Mouse (Mus musculus) neural tube, embryonic 11.5 days (tissue): ENCODE results near the gene Sstr3. TPM values are rescaled to one million over a fixed set of nuclear protein-coding genes. Genes with fewer than 3 reads are reported as not detected.

Experiments
- ATAC-seq: fragments of 200-750 bp; cut with Nextera tagmentation; 2 replicates; pipeline ENCODE4 v1.8.0; 2017; ENCODE audit warnings: moderate number of reproducible peaks, mild to moderate bottlenecking, moderate TSS enrichment, moderate library complexity; ENCODE audit not compliant: insufficient read depth, low FRiP score, low TSS enrichment
- DNase-seq: peaks from one replicate; pipeline ENCODE4 v3.0.0-alpha.2; 2015; ENCODE audit warnings: low spot score
- H3K27ac ChIP-seq: fragments of 300-500 bp; sonication (generic); 2 replicates; pipeline ENCODE4 v1.5.1; 2014; ENCODE audit warnings: low read depth, mild to moderate bottlenecking, low read length
- H3K27me3 ChIP-seq: fragments of 300-500 bp; sonication (generic); 2 replicates; pipeline ENCODE4 v1.6.1; 2014; ENCODE audit warnings: mild to moderate bottlenecking, low read length, mixed read lengths; ENCODE audit not compliant: control insufficient read depth, insufficient read depth
- H3K36me3 ChIP-seq: fragments of 300-500 bp; sonication (generic); 2 replicates; pipeline ENCODE4 v1.6.1; 2014; ENCODE audit warnings: mild to moderate bottlenecking, low read length, moderate library complexity, mixed read lengths; ENCODE audit not compliant: control insufficient read depth, insufficient read depth
- H3K4me1 ChIP-seq: fragments of 300-500 bp; sonication (generic); 2 replicates; pipeline ENCODE4 v1.6.1; 2014; ENCODE audit warnings: low read length, mixed read lengths; ENCODE audit not compliant: control insufficient read depth, insufficient read depth
- H3K4me2 ChIP-seq: fragments of 300-500 bp; sonication (generic); 2 replicates; pipeline ENCODE4 v1.6.1; 2014; ENCODE audit warnings: low read depth, mild to moderate bottlenecking, moderate library complexity
- H3K4me3 ChIP-seq: fragments of 300-500 bp; sonication (generic); 2 replicates; pipeline ENCODE4 v1.5.1; 2014; ENCODE audit warnings: low read depth, low read length
- H3K9ac ChIP-seq: fragments of 300-500 bp; sonication (generic); 2 replicates; pipeline ENCODE4 v1.6.1; 2014; ENCODE audit warnings: mild to moderate bottlenecking, low read length
- H3K9me3 ChIP-seq: fragments of 300-500 bp; sonication (generic); 2 replicates; pipeline ENCODE4 v1.6.1; 2016; ENCODE audit warnings: low read length; ENCODE audit not compliant: control insufficient read depth
- WGBS: fragments of 180-500 bp; shearing (Covaris S2); extraction: QIAGEN DNeasy Blood & Tissue Kit; methylation state at CpG from one replicate; pipeline ENCODE4 v1.1.7; 2014; 5-methylcytosine and 5-hydroxymethylcytosine counted together
- polyA plus RNA-seq: library from polyadenylated mRNA; unstranded; fragments of >200 nt; fragmentation: Nextera tagmentation; extraction: Ambion mirVana; gene quantifications from 2 replicates; pipeline ENCODE4 v1.2.1, GENCODE M21; 2014

The Sstr3 gene
- polyA plus RNA-seq, 1 experiment from 2014 or later: 0.38 TPM

DNA sequence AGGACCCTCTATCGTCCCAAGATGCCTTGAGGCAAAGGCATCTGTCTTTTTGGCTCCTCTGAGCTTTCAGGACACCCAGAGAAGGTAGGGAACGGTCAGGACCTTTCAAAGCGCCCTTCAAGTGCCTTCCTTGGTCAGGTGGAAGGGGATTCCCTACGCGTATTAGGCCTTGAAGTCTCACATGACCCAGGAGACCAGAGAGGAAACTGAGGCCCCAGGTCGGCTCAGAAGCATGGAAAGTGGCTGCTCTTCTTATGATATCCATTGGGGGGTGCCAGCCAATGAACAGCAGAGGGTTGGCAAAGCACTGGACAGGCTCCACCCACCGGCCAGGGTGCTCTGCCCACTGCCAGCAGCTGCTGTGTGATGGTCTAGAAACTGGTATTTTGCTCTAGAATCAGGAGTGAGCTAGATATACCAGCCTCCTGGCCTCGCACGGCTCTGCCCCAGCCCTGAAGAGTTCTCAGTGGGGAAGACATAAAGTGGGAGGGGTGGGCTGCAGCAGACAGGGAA lies 23.2 kb upstream of the Sstr3 start:
- H3K27ac ChIP-seq: no peak overlapping the region
- WGBS: 70% methylated on average over 9 of the region's 9 CpGs
- DNase-seq (no peak), ATAC-seq (no peak)
- no peak overlapping the region for H3K4me2 ChIP-seq
- no peak overlapping the region for H3K4me3 ChIP-seq
- H3K27me3 ChIP-seq: no peaks in the 10 kb centered on the region
- no peaks in the 10 kb centered on the region for H3K9me3 ChIP-seq
- H3K36me3 ChIP-seq: no peaks in the 10 kb centered on the region
- H3K9ac ChIP-seq: no peak overlapping the region
- no peaks in the 10 kb centered on the region for H3K4me1 ChIP-seq

DNA sequence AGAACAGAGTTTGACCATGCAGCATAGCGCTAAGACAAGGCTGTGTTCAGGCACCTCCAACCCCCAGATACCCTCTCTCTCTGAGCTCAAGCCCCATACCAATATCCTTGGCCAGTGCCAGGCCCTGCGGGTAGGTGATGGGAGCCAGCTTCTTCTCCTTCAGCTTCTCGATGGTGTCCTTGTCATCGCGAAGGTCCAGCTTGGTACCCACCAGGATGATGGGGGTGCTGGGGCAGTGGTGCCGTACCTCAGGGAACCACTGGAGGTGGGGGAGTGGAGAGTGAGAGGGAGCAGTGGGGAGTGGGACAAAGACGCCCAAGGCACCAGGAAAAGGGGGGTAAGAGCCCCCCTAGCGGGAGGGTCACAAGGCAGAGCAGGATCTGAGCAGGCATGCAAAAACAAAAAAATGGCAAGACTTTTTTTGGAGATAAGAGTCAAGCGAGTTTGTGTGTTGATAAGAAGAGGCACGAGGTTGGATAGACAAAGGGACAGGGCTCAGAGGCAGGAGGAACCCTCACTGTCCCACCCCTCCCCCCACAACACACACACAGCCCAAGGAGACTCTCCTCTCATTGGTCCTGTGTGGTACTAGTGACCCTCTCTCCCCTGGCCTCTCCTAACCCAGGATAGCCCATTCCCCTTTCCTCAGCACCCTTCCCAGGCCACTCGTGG lies 20.4 kb upstream of the Sstr3 start:
- H3K27me3 ChIP-seq: no peaks in the 10 kb centered on the region
- ATAC-seq (no peak), DNase-seq (no peak)
- H3K4me3 ChIP-seq: no peak overlapping the region
- H3K36me3 ChIP-seq: no peaks in the 10 kb centered on the region
- no peak overlapping the region for H3K4me2 ChIP-seq
- H3K27ac ChIP-seq: no peak overlapping the region
- H3K9ac ChIP-seq: no peak overlapping the region
- H3K4me1 ChIP-seq: no peaks in the 10 kb centered on the region
- WGBS: 76% methylated on average over 11 of the region's 11 CpGs
- H3K9me3 ChIP-seq: no peaks in the 10 kb centered on the region

DNA sequence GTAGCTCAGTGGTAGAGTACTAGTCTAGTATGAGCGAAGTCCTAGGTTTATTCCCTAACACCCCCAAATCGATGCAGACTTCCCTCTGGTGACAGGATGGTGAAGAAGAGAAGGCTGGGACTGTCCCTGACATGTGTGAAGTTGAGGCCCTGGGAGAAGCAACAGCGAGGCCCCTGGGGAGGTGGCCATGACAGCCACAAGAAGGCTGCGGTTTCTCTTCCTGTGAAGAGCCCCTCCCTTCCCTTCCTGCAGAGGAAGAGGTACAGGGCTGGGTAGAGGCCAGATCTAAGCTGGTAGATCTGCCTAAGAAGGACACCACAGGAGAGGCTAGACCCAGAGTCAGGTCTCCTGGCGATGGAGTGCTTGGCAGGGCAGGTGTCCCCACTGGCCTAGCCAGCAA lies 19.5 kb upstream of the Sstr3 start:
- WGBS: 89% methylated on average over 4 of the region's 5 CpGs
- Histone ChIP-seq H3K4me2 (no peak overlapping the region), H3K4me3 (no peak overlapping the region), H3K4me1 (no peaks in the 10 kb centered on the region), H3K27ac (no peak overlapping the region), H3K27me3 (no peaks in the 10 kb centered on the region), H3K9ac (no peak overlapping the region), H3K9me3 (no peaks in the 10 kb centered on the region), H3K36me3 (no peaks in the 10 kb centered on the region)
- no peak for DNase-seq
- no peak for ATAC-seq

DNA sequence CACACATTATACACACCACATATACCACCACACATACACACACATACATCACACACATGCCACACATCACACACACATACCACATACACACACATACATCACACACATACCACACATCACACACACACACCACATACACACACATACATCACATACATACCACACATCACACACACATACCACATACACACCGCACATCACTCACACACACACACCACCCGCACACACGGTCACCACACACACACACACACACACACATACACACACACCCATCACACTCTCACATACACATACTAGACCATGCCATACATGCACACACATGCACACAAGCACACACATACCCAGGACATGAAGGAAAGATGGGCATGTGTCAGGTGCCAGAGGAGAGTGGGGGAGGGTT lies 18.9 kb upstream of the Sstr3 start:
- Histone ChIP-seq H3K9ac (no peak overlapping the region), H3K4me1 (no peaks in the 10 kb centered on the region), H3K36me3 (no peaks in the 10 kb centered on the region), H3K4me3 (no peak overlapping the region), H3K9me3 (no peaks in the 10 kb centered on the region), H3K27ac (no peak overlapping the region), H3K4me2 (no peak overlapping the region), H3K27me3 (no peaks in the 10 kb centered on the region)
- DNase-seq (no peak), ATAC-seq (no peak)
- 90% methylated on average over 3 of the region's 3 CpGs for WGBS

DNA sequence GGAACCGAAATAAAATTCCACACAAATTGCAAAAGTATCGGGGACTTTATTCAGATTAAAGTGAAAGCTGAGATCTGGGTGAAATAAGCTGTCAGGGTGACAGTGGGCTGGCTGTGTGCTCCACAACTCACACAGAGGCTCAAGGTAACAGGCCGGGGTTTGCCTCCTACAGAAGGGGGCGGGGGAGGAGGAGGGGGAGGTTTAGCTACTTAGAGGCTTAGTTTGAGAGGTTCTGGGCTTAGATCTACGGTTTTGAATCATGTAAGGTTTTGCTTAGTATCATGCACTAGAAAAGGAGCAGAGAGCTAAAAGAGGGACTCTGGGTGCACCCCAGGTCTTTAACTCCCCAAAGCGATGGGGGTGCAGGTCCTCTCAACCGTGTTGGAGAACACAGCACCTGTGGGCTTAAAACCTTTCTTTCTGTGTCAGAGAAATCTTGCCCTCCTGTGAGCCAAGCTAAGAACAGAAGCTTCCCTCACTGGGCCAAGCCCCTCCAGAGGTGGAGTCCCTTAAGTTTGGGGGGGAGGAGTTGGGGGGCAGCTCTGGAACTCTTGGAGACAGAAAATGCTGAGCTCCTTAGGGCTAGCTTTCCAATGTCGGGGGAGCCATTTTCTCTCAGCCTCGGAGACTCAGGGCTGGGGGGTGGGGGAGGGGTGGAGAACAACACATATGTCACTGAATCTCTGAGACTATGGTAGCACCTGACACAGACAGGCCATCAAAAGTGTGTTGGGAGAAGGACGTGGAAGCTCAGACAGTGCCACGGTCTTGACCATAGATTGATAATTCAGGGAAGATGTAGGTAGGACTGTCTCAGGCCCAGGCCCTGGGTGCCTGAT lies 14.9 kb upstream of the Sstr3 start:
- WGBS: 70% methylated on average over 11 of the region's 11 CpGs
- ATAC-seq: no peak

DNA sequence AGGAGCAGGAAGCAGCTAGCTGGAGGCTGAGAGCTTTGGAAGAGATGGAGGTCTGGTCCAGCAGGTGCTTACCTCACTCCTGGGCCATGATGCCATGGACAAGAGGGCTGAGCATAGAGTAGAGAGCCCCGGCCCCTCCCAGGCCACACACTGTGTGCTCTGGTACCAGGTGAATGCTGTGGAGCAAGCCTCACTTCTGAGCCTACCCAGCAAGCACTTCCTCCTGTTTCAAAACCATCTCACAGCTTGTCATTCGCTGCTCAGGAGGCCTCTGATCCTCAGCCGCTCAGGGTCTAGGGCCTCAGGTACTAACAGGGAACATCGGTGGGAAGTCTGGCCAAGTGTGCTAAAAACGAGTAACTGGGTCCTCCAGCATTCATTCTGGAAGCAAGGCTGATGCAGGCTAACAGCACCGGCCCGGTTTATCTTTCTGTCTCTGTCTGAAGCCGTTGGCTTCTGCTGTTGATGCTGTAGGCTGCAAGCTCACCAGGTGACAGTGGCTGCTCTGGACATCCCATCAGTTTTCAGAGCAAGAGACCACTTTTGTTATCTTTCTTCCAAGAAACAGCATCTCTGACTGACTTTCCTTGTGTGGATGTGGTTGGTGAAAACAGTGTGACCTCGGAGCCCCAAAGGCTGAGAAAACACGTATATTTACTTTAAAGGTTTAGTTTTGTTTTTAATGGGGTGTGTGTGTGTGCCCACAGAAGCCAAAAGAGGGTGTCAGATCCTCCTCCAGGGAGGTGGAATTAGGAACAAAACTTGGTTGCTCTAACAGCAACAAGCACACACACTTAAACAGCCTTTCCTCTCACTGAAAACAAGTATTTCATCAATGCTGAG lies 13.4 kb upstream of the Sstr3 start:
- DNase-seq (no peak), ATAC-seq (no peak)
- H3K4me3 ChIP-seq: no peak overlapping the region
- H3K27ac ChIP-seq: no peak overlapping the region
- H3K9me3 ChIP-seq: no peaks in the 10 kb centered on the region
- no peak overlapping the region for H3K4me2 ChIP-seq
- H3K27me3 ChIP-seq: no peaks in the 10 kb centered on the region
- no peak overlapping the region for H3K9ac ChIP-seq
- no peaks in the 10 kb centered on the region for H3K4me1 ChIP-seq
- H3K36me3 ChIP-seq: no peaks in the 10 kb centered on the region
- WGBS: 61% methylated on average over 10 of the region's 10 CpGs

More for the DNA sequence above, 14.9 kb upstream of the Sstr3 start:
- no peaks in the 10 kb centered on the region for H3K4me1 ChIP-seq
- DNase-seq: no peak
- no peaks in the 10 kb centered on the region for H3K27me3 ChIP-seq
- H3K4me2 ChIP-seq: no peak overlapping the region
- H3K27ac ChIP-seq: no peak overlapping the region
- H3K9ac ChIP-seq: no peak overlapping the region
- H3K36me3 ChIP-seq: no peaks in the 10 kb centered on the region
- H3K4me3 ChIP-seq: no peak overlapping the region
- H3K9me3 ChIP-seq: no peaks in the 10 kb centered on the region

DNA sequence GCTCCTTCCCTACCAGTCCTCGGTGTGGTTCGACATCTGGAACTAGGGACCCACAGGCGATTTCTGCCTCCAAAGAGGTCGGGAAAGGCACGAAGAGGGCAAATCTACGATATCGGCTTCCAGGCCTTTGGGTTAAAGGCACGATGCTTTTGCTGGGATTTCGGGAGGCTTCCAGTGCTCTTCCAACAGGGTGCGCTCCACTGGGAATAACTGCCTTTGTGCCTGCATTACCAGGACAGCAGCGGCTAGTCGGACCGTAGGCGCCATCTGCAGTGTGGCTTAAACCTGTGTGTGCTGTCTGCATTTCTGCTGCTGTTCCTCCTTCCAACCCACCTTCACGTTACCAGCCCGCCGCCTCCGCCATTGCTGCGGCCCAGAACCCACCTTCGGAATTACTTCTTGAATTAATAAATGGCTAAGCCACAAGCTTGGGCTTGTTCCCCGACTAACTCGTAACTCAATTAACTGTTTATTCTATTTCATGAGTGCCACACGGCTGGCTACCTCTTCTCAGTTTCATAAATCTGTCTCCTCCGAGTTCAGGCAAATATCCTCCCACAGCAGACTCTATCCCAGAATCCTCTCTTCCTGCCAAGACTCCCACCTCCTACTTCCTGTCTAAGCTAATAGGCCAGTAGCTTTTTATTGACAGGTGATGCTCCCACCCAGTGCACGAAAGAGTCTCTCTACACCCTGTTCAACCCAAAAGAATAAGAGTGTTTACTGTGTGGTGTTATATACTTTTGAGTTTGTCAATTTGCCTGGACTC lies 10.2 kb upstream of the Sstr3 start:
- DNase-seq: no peak
- H3K36me3 ChIP-seq: no peaks in the 10 kb centered on the region
- no peaks in the 10 kb centered on the region for H3K4me1 ChIP-seq
- H3K4me2 ChIP-seq: no peak overlapping the region
- no peak overlapping the region for H3K9ac ChIP-seq
- H3K4me3 ChIP-seq: no peak overlapping the region
- ATAC-seq: no peak
- no peaks in the 10 kb centered on the region for H3K9me3 ChIP-seq
- WGBS: 66% methylated on average over 25 of the region's 25 CpGs
- no peaks in the 10 kb centered on the region for H3K27me3 ChIP-seq
- H3K27ac ChIP-seq: no peak overlapping the region

DNA sequence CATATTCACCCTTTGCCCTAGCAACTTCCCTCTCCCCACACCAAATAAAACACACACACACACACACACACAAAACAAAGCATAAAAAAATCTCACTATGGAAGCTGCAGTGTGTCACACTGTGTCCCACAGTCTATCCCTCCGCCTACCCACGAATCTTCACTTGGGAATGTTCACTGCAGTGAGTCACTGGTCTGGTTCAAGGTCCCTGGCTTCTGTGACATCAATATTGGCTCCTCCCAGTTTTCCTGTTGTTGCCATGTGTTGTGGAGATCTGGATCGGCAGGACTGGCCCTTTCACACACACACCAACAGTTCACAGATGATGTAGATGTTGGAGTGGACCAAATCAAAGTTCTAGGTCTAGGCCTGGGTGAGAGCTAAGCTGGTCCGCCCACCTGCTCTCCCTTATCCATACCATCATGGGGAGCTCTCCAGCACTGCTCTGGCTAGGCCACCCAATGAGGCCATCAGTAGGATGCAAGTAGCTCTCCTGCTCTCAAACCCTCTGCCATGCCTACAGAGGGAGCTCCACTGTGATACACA lies 4.8 kb upstream of the Sstr3 start:
- WGBS: 73% methylated on average over 4 of the region's 4 CpGs
- DNase-seq (no peak), ATAC-seq (no peak)

More for the DNA sequence above, 4.8 kb upstream of the Sstr3 start:
- Histone ChIP-seq H3K4me2 (no peak overlapping the region), H3K36me3 (no peaks in the 10 kb centered on the region), H3K9ac (no peak overlapping the region), H3K9me3 (no peaks in the 10 kb centered on the region), H3K4me1 (peaks cover 6% of the 10 kb centered on the region; the same call in 1 of the 2 replicates), H3K4me3 (no peak overlapping the region), H3K27me3 (no peaks in the 10 kb centered on the region), H3K27ac (no peak overlapping the region)
